Mouse (Mus musculus): Measurements from ENCODE around the gene Riox1. TPM values are rescaled to one million over a fixed set of nuclear protein-coding genes. Genes with fewer than 3 reads are reported as not detected.

The Riox1 gene
- polyA plus RNA-seq, 1 experiment from 2014 or later = 9.3 TPM

DNA sequence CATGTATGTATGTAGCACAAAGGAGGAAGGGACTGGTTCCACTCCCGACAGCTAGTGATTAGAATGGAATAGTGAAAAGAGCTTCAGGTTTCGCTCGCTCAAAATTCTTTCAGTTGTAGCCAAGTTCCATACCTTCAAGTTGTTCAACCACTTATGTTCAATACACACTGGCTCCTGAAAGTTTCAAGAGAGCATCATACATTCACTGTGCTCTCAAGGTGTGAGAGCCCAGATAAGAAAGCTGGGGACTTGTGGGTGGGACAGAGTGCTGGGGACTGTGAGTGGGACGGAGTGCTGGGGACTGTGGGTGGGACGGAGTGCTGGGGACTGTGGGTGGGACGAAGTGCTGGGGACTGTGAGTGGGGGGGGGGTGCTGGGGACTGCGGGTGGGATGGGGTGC is 14.8 kb downstream of the Riox1 start:
- 87% methylated on average over 7 of the region's 7 CpGs for WGBS
- Histone ChIP-seq H3K9me3 (ENCODE audit: control insufficient read depth, low read length) (no peaks in the 10 kb centered on the region), H3K9ac (replicated peaks; ENCODE audit: low read depth, low read length) (no peak overlapping the region), H3K36me3 (ENCODE audit: control insufficient read depth, insufficient read depth) (no peaks in the 10 kb centered on the region), H3K27me3 (replicated peaks; ENCODE audit: control insufficient read depth, insufficient read depth, low read length) (no peaks in the 10 kb centered on the region), H3K4me2 (ENCODE audit: low read length) (no peak overlapping the region), H3K4me3 (replicated peaks; ENCODE audit: low read length) (no peak overlapping the region), H3K4me1 (replicated peaks; ENCODE audit: control insufficient read depth, insufficient read depth, low read length) (no peaks in the 10 kb centered on the region), H3K27ac (ENCODE audit: low read length) (no peak overlapping the region)
- no peak for ATAC-seq

DNA sequence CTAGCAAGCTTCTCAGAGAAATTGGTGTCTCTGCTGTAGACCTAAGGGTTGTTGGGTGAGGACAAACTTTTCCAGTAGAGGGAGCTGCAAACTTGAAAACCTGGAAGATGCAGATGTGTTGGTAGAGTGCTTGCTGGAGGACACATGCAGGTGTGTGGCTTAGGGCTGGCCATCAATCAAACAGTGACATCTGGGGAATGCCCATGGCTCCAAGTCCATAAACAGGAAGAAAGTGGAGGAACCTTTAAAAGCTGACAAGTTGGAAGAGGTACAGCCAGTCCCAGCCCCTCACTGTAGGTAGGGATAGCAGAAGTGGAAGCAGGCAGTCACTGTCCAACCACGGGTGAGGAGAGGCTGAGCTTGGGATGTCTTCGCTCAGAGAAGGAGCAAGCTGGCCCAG is 21.7 kb downstream of the Riox1 start:
- no peaks in the 10 kb centered on the region for H3K4me1 ChIP-seq (replicated peaks; ENCODE audit: control insufficient read depth, insufficient read depth, low read length)
- H3K9me3 ChIP-seq (ENCODE audit: control insufficient read depth, low read length) = peaks cover 3% of the 10 kb centered on the region; the same call in 1 of the 2 replicates
- H3K27ac ChIP-seq (ENCODE audit: low read length) = no peak overlapping the region
- no peaks in the 10 kb centered on the region for H3K36me3 ChIP-seq (ENCODE audit: control insufficient read depth, insufficient read depth)
- no peak overlapping the region for H3K4me3 ChIP-seq (replicated peaks; ENCODE audit: low read length)
- no peak overlapping the region for H3K9ac ChIP-seq (replicated peaks; ENCODE audit: low read depth, low read length)
- no peak for ATAC-seq
- no peak overlapping the region for H3K4me2 ChIP-seq (ENCODE audit: low read length)
- WGBS = 89% methylated on average over 2 of the region's 2 CpGs
- no peaks in the 10 kb centered on the region for H3K27me3 ChIP-seq (replicated peaks; ENCODE audit: control insufficient read depth, insufficient read depth, low read length)

DNA sequence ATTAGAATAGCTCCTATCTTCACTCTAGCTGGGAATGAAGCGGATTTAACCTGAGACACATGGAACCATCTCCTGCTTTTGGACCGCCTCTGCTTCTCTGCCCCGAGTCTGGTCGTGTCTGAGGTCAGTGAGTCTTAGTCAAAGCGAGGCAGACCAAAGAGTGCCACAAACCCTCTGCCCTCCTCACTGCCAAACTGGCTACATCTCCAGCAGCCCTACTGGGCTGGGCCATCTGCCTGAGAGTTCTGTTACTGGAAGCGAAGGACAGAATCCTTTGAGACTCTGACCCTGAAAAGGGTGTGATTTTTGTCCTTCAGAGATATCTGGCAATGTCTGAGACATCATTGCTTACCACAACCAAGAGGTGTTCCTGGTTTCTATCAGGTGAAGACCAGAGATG is 28.5 kb downstream of the Riox1 start:
- Histone ChIP-seq H3K4me3 (replicated peaks; ENCODE audit: low read length) (no peak overlapping the region), H3K4me1 (replicated peaks; ENCODE audit: control insufficient read depth, insufficient read depth, low read length) (no peaks in the 10 kb centered on the region), H3K27ac (ENCODE audit: low read length) (no peak overlapping the region), H3K36me3 (ENCODE audit: control insufficient read depth, insufficient read depth) (no peaks in the 10 kb centered on the region), H3K9me3 (ENCODE audit: control insufficient read depth, low read length) (peaks cover 6% of the 10 kb centered on the region), H3K9ac (replicated peaks; ENCODE audit: low read depth, low read length) (no peak overlapping the region), H3K27me3 (replicated peaks; ENCODE audit: control insufficient read depth, insufficient read depth, low read length) (no peaks in the 10 kb centered on the region), H3K4me2 (ENCODE audit: low read length) (no peak overlapping the region)
- no peak for ATAC-seq
- 90% methylated on average over 6 of the region's 6 CpGs for WGBS

DNA sequence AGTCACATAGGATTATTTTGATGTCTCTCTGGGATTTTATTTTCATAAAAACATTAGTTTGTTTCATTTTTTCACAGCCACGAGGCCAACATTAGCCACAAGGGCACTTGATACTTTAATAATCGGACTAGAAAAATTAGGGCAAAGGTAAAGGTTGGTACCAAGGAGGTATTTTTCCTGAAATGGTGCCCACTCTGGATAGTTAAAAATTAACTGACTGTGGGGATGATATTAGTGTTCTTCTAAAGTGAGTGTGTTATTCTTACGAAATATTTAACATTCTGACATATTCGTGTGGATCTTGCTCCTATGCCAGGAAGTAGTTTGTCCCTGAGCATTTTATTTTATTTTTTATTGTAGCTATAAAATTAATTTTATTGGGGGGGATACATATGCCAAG is 31.2 kb downstream of the Riox1 start:
- 96% methylated on average over 4 of the region's 4 CpGs for WGBS
- H3K36me3 ChIP-seq (ENCODE audit: control insufficient read depth, insufficient read depth) = no peaks in the 10 kb centered on the region
- ATAC-seq = no peak
- no peak overlapping the region for H3K4me3 ChIP-seq (replicated peaks; ENCODE audit: low read length)
- H3K4me1 ChIP-seq (replicated peaks; ENCODE audit: control insufficient read depth, insufficient read depth, low read length) = no peaks in the 10 kb centered on the region
- no peak overlapping the region for H3K4me2 ChIP-seq (ENCODE audit: low read length)
- H3K27ac ChIP-seq (ENCODE audit: low read length) = no peak overlapping the region
- H3K9me3 ChIP-seq (ENCODE audit: control insufficient read depth, low read length) = peaks cover 3% of the 10 kb centered on the region; the same call in 1 of the 2 replicates
- no peak overlapping the region for H3K9ac ChIP-seq (replicated peaks; ENCODE audit: low read depth, low read length)
- H3K27me3 ChIP-seq (replicated peaks; ENCODE audit: control insufficient read depth, insufficient read depth, low read length) = no peaks in the 10 kb centered on the region

DNA sequence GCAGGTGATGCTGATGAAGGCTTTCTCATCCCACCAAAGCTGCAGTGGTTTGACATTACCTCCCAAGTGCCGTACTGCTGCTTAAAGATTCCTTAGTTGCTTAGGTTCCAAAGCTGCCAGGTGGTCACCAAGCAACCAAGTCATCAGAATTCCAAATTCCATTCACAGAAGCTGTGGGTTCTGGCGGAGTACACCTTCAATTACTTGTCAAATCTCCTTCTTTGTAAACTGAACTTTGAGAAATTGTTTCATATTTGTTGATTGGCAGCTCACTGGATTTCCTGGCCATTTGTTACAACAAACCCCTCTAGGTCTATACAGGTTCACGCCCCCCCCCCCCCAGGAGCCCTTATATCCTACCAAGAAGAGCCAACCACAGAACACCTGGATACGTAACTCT is 34.3 kb downstream of the Riox1 start, which contains the start of gene Heatr4:
Gene Heatr4 (minus strand): TSS at position 101 of the 400 bp plus-strand sequence.
- no peak for ATAC-seq
- 68% methylated on average over 4 of the region's 4 CpGs for WGBS
- peaks cover 5% of the 10 kb centered on the region; the same call in 1 of the 2 replicates for H3K4me1 ChIP-seq (replicated peaks; ENCODE audit: control insufficient read depth, insufficient read depth, low read length)
- no peak within 1 kb of the TSS for H3K27ac ChIP-seq (ENCODE audit: low read length)
- H3K9ac ChIP-seq (replicated peaks; ENCODE audit: low read depth, low read length) = no peak within 1 kb of the TSS
- no peaks in the 10 kb centered on the region for H3K36me3 ChIP-seq (ENCODE audit: control insufficient read depth, insufficient read depth)
- no peak within 1 kb of the TSS for H3K4me2 ChIP-seq (ENCODE audit: low read length)
- H3K27me3 ChIP-seq (replicated peaks; ENCODE audit: control insufficient read depth, insufficient read depth, low read length) = no peaks in the 10 kb centered on the region
- H3K4me3 ChIP-seq (replicated peaks; ENCODE audit: low read length) = no peak within 1 kb of the TSS
- H3K9me3 ChIP-seq (ENCODE audit: control insufficient read depth, low read length) = peaks cover 3% of the 10 kb centered on the region; the same call in 1 of the 2 replicates

DNA sequence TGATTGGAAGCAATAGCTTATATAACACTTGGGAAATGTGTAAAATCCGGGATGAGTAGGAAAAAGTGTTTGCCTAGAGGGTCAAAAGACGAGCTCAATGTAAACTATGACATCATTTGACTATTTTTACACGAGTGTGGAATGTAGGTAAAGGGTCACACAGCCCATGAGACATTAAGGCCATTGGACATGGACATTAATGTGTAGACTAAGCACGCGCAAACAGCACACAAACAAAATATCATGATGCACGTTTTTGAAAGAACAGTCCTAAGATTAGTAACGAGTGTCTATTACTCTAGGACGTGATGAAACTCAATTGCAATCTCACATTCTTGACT is 36.8 kb downstream of the Riox1 start:
- Histone ChIP-seq H3K9ac (replicated peaks; ENCODE audit: low read depth, low read length) (peak overlapping the region; percentile 54), H3K9me3 (ENCODE audit: control insufficient read depth, low read length) (peaks cover 3% of the 10 kb centered on the region; the same call in 1 of the 2 replicates), H3K27ac (ENCODE audit: low read length) (peak overlapping the region; percentile 63), H3K4me1 (replicated peaks; ENCODE audit: control insufficient read depth, insufficient read depth, low read length) (peaks cover 5% of the 10 kb centered on the region; the same call in 1 of the 2 replicates), H3K36me3 (ENCODE audit: control insufficient read depth, insufficient read depth) (no peaks in the 10 kb centered on the region), H3K27me3 (replicated peaks; ENCODE audit: control insufficient read depth, insufficient read depth, low read length) (no peaks in the 10 kb centered on the region), H3K4me2 (ENCODE audit: low read length) (peak overlapping the region; percentile 57), H3K4me3 (replicated peaks; ENCODE audit: low read length) (peak overlapping the region; percentile 45)
- no peak for ATAC-seq
- WGBS = 32% methylated on average over 8 of the region's 8 CpGs

DNA sequence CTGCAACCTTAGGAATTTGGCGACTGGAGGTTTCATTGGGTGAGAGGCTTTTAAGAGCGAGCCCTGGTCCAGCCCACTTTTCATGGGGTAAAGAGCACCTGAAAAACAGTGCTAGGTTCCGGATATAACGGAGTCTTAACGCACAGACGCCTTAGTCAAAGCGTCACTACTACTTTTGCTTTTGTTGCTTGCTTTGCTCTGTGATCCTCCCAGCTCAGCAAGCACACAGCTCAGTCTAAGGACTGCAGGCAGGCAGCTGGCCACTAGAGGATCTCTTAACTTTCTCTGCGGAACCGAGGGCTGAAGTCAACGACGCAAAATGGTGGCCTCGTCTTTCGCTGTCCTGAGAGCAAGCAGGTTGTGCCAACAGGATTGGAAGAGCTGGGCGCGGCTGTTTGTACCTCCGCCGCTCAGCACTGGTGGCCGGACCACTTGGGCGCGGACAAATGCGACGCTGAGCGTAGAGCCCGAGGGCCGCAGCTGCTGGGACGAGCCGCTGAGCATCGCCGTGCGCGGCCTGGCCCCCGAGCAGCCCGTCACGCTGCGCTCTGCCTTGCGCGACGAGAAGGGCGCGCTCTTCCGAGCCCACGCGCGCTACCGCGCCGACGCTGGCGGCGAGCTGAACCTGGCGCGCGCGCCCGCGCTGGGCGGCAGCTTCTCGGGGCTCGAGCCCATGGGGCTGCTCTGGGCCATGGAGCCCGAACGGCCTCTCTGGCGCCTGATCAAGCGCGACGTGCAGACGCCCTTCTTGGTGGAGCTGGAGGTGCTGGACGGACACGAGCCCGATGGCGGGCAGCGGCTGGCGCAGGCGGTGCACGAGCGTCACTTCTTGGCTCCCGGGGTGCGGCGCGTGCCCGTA is 37.4 kb downstream of the Riox1 start, which contains the start of gene Acot2:
Gene Acot2 (plus strand): TSS at position 279 of the 859 bp plus-strand sequence.
- Histone ChIP-seq H3K4me3 (replicated peaks; ENCODE audit: low read length) (peak within 1 kb of the TSS; percentile 45), H3K4me1 (replicated peaks; ENCODE audit: control insufficient read depth, insufficient read depth, low read length) (peaks cover 5% of the 10 kb centered on the region; the same call in 1 of the 2 replicates), H3K36me3 (ENCODE audit: control insufficient read depth, insufficient read depth) (no peaks in the 10 kb centered on the region), H3K4me2 (ENCODE audit: low read length) (peak within 1 kb of the TSS; percentile 57), H3K27me3 (replicated peaks; ENCODE audit: control insufficient read depth, insufficient read depth, low read length) (no peaks in the 10 kb centered on the region), H3K27ac (ENCODE audit: low read length) (peak within 1 kb of the TSS; percentile 63), H3K9me3 (ENCODE audit: control insufficient read depth, low read length) (peaks cover 3% of the 10 kb centered on the region; the same call in 1 of the 2 replicates), H3K9ac (replicated peaks; ENCODE audit: low read depth, low read length) (peak within 1 kb of the TSS; percentile 54)
- WGBS = under 1% methylated on average over 80 of the region's 80 CpGs
- peak; percentile 95 for ATAC-seq

DNA sequence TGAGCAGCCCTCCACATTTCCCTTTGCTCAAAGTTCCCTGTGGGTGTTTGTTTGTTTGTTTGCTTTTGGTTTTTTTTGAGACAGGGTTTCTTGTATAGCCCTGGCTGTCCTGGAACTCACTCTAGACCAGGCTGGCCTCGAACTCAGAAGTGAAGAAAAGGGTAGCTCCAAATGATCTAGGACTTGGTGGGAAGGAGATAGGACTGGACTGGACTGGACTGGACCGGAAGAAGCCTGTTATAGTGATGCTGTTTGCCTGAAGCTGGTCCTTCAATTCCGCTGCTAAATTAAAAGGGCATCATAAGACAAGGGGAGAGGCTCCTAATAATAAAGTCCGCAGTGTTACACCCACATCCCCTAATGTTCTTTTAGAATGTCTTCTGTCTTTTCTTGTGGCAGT is 38.1 kb downstream of the Riox1 start:
- Histone ChIP-seq H3K36me3 (ENCODE audit: control insufficient read depth, insufficient read depth) (no peaks in the 10 kb centered on the region), H3K4me1 (replicated peaks; ENCODE audit: control insufficient read depth, insufficient read depth, low read length) (peaks cover 5% of the 10 kb centered on the region; the same call in 1 of the 2 replicates), H3K9me3 (ENCODE audit: control insufficient read depth, low read length) (no peaks in the 10 kb centered on the region), H3K27me3 (replicated peaks; ENCODE audit: control insufficient read depth, insufficient read depth, low read length) (no peaks in the 10 kb centered on the region), H3K4me2 (ENCODE audit: low read length) (peak overlapping the region; percentile 57), H3K9ac (replicated peaks; ENCODE audit: low read depth, low read length) (peak overlapping the region; percentile 54), H3K27ac (ENCODE audit: low read length) (peak overlapping the region; percentile 63), H3K4me3 (replicated peaks; ENCODE audit: low read length) (peak overlapping the region; percentile 45)
- WGBS = 55% methylated on average over 4 of the region's 4 CpGs
- peak; percentile 8; the same call in 1 of the 2 replicates for ATAC-seq

DNA sequence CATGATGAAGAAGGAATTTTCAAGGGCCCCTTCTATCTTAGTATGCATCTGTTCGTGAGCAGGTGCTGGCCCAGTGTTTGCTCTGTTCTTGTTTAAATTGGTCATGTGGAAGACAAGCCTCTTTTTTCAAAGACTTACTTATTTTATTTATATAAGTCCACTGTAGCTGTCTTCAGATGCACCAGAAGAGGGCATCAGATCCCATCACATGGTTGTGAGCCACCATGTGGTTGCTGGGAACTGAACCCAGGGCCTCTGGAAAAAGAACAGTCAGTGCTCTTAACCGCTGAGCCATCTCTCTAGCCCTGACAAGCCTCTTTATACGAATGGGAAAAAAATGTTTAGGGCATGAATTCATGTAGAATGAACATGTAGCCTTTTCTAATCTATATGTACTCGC is 39.0 kb downstream of the Riox1 start:
- WGBS = 96% methylated on average over 4 of the region's 4 CpGs
- no peak for ATAC-seq
- no peaks in the 10 kb centered on the region for H3K36me3 ChIP-seq (ENCODE audit: control insufficient read depth, insufficient read depth)
- no peak overlapping the region for H3K4me3 ChIP-seq (replicated peaks; ENCODE audit: low read length)
- no peak overlapping the region for H3K9ac ChIP-seq (replicated peaks; ENCODE audit: low read depth, low read length)
- no peaks in the 10 kb centered on the region for H3K9me3 ChIP-seq (ENCODE audit: control insufficient read depth, low read length)
- no peaks in the 10 kb centered on the region for H3K27me3 ChIP-seq (replicated peaks; ENCODE audit: control insufficient read depth, insufficient read depth, low read length)
- H3K27ac ChIP-seq (ENCODE audit: low read length) = no peak overlapping the region
- H3K4me1 ChIP-seq (replicated peaks; ENCODE audit: control insufficient read depth, insufficient read depth, low read length) = peaks cover 5% of the 10 kb centered on the region; the same call in 1 of the 2 replicates
- H3K4me2 ChIP-seq (ENCODE audit: low read length) = no peak overlapping the region
